Mouse (Mus musculus) olfactory bulb, adult 2 months (tissue): Measurements from ENCODE around the gene Slco3a1.

ENCODE experiments used
- CTCF ChIP-seq: fragments of 200-500 bp; IDR thresholded peaks from 2 replicates; pipeline ENCODE4 v1.5.1; 2012; ENCODE audit warnings: low read depth, mild to moderate bottlenecking, low read length, moderate library complexity; ENCODE audit not compliant: insufficient read depth
- POLR2A ChIP-seq: fragments of 200-500 bp; IDR thresholded peaks from 2 replicates; pipeline ENCODE4 v1.6.1; 2012; ENCODE audit warnings: mild to moderate bottlenecking, low read depth, low read length, moderate library complexity; ENCODE audit not compliant: insufficient read depth

DNA sequence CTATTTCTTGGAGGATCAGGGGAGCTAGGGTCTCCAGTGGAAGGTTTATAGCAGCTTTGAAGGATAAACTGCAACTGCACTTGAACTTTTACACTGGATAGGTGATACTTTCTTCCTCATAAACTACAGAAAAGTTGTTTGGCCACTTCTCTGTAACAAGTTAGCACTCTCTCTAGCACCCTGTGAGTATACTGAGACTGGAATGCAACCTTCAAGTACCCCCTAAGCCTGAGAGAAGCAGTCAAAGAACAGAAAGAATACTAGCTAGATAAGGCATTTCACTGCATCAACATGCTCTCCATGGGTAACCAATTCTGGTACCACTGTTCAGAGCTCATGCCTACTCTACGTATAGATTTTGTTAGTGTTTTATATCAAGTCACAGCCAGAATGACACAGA is 128.6 kb downstream of the Slco3a1 start:
- TF ChIP-seq POLR2A: no peak
- no peak for TF ChIP-seq CTCF
